Mouse (Mus musculus) left cerebral cortex, postnatal 25 days (tissue): ENCODE results near the gene Lamc3. TPM values are rescaled to one million over a fixed set of nuclear protein-coding genes. Genes with fewer than 3 reads are reported as not detected.

Experiments
- DNase-seq, 2 experiments: peaks; one replicate each; pipeline ENCODE4 v3.0.0; 2022; ENCODE audit warnings: low spot score in 2 of 2, mixed read lengths in 1 of 2
- intact Hi-C: fragments of 180-260 bp; cut with DNase I; formaldehyde crosslinking; loops from one replicate; pipeline ENCODE4 v1.15.1; 2025
- total RNA-seq, 2 experiments: library from RNA; stranded (reverse); gene quantifications; 2 replicates each; pipeline ENCODE4 v1.2.3; 2021

The Lamc3 gene
- total RNA-seq, 2 experiments from 2014 or later, result 7.6 to 8.7 TPM

DNA sequence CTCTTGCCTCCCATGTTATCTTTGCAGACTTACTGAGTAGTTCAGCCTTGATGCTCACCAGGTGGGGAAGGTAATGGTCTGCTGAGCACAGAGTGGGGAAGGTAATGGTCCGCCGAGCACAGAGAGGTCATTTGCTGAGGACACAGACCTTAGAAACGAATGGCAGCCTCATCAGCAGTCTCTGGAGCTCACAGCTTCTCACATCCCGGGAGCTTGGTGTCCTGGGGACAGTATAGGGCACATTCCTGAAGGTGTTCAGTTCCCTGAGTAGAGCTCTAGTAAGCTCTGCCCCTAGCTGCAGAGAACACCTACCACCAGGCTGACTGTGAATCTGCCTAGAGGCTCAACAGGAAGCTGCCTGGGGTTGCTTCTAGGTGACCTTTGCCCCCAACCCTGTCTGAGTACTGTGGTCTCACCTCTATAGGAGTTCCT, 74.7 kb downstream of the Lamc3 start:
- DNase-seq, result no peak
- intact Hi-C loops, result no loop called here

DNA sequence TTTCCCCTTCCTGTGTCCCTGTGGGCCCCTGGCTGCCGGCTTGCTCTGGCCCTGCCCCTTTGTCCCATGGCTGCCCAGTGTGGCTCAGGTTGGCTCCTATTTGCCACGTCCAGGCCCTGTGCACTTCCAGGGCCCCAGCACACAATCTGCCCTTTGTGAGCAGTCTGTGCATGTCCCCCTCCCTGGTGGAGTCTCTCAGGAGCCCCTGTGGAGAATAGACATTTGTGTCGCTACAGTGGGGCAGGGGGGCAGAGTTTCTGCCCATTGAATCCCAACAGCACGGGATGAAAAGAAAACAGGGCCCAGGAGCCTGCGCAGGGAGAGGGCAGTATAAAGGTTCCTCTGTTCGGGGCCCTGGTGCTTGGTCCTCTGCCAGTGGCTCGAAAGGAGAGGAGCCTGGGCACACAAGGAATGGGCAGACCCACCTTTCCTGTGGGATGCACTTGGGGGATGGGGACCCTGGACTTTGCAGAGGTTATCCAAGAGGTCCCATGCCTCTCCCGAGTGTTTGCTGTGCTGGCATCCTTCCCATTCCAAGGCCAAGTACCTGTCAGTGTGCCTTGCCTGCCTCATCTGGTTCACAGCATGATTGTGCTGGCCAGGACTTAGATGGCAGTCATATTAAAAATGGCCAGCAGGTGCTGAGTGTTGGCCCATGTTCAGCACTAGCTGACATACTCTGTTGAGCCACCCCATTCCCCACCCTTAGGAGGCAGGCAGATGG, 75.6 kb downstream of the Lamc3 start:
- intact Hi-C loops, result no loop called here
- DNase-seq, result peak; percentile 33 to 62

- intact Hi-C loops, result no loop called here
- no peak for DNase-seq
Observed at GRCm38 (mm10) chr2:31963491-31963890, 76.4 kb downstream of the Lamc3 start.

DNA sequence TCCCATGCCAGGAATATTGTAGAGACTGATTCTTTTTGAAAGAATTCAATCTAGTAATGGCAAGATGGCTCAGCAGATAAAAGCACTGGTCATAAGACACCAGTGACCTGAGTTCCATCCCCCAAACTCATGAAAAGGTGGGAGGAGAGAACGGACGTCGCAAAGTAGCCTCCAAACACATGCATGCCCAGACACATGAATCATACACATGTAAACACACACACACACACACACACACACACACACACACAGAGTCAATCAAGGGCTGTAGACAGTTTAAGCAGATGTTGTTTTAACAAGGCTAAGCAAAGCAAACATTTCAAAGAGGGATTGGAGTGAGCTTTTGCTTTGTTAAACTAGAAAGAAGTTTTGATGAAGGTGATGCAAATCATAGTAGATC, 77.1 kb downstream of the Lamc3 start:
- no peak for DNase-seq
- intact Hi-C loops, result no loop called here

DNA sequence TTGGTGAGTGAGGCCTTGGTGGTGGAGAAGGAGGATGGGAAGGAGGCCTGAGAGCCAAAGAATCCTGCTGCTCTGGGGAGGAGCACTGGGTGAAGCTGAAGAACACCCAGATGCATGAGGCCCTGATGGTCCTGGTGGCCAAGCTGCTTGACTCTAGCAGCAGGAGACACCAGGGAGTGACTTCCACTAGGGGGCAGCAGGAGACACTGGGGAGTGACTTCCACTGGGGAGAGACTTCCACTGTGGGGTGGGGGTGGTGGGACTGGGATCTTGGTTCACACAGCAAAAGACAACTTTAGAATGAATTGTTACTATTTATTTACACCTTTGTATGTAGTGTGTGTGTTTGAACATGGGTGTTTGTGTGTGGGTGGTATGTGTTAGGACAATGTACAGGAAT, 78.0 kb downstream of the Lamc3 start:
- intact Hi-C loops, result no loop called here
- no peak for DNase-seq

- intact Hi-C loops, result no loop called here
- DNase-seq, result no peak
Observed at GRCm38 (mm10) chr2:31966801-31967200, 79.7 kb downstream of the Lamc3 start.

DNA sequence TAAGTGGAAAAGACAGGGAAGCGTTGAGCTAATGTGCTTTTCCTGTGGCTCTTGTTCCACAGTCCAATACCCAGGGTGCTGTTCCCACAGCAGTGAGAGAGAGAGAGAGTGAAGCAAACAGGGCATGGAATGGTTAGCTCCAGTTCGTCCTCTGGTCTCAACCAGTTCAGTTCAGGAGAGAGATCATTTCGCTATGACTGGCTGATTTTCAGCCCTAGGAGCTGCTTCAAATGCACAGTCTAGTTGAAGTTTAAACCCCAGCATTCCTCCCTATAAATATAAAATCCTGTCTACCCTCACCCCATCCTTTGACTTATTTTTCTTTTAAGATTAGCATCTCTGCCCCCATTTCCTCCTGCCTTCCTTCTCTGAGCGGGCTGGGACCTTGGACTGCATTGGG, 85.5 kb downstream of the Lamc3 start:
- intact Hi-C loops, result loop anchor here (10.0 kb wide), 1 partner anchor 392 kb away; no protein-coding TSS in a partner anchor
- no peak for DNase-seq

- DNase-seq, result peak; percentile 100
- intact Hi-C loops, result loop anchor here (10.0 kb wide), 1 partner anchor 391 kb away; no protein-coding TSS in a partner anchor
Observed at GRCm38 (mm10) chr2:31974141-31974808, 87.2 kb downstream of the Lamc3 start, which contains the start of gene Nup214. Gene Nup214 (plus strand): TSS chr2:31974436.

DNA sequence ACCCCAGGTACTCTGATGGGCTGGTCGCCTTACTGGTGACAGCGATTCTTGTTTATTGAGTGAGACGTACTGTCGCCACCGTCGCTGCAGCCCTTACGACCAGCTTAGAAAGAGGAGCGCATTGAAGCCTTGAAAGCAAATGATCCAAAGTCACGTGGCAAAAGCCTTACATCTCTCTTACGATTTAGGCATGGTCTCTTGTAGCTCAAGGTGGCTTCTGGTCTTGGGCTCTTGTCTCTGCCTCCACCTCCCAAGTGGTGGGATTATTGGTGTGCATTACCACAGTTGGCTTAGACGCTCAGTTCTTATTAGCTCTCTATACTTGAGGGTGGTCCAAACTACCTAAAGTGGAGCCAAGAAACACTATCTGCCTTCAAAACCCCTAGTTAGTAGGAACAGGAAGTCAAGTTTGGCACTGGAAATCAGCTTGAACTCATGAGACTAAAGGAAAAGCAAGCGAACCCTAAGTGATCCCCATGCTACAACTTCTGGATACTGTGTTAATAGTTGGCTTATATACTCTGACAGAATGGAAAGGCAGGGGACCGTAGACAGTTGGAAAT, 87.8 kb downstream of the Lamc3 start:
- intact Hi-C loops, result loop anchor here (10.0 kb wide), 1 partner anchor 390 kb away; no protein-coding TSS in a partner anchor
- DNase-seq, result no peak

DNA sequence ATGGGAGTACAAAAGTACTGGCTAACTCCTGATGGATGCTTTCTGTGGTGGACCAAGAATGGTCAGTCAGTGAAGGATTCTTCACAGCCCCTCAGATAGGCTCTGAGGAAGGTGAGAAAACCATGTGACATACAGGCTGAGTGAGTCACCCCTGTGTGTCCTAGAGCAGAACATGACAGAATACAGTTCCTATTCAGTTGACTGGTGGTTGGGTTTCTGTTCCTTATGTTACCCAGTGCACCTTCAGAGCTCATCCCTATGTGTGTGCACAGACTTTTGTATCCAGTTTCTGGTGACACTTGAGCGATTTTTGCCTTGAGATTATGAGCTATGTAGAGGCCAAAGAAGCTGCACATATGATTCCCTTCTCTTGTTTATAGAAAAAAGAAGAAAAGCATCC, 100.7 kb downstream of the Lamc3 start:
- intact Hi-C loops, result no loop called here
- no peak for DNase-seq

GRCm38 (mm10) chr2:31990961-31991360, 103.9 kb downstream of the Lamc3 start:
- intact Hi-C loops, result no loop called here
- no peak for DNase-seq

DNA sequence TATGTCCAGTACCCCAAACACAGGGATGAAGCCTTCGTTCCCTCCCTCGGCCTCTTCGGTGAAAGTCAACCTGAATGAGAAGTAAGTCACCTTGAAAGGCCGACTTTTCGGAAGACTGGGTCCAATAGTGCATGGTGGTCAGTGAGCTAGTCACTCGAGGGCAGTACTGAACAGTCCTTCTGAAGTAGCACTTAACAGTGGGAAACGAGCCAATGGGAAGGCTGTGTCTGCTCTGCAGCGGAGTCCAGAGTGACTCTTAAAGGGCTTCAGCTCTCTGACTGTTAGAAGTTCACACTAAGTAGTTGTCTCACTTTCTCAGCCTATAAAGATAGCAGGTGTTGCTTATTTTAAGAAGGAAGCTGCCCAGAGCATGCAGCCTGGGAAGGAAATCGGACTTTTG, 107.8 kb downstream of the Lamc3 start:
- intact Hi-C loops, result no loop called here
- no peak for DNase-seq

GRCm38 (mm10) chr2:31996060-31996459, 109.0 kb downstream of the Lamc3 start:
- peak; percentile 69 to 92 for DNase-seq
- intact Hi-C loops, result no loop called here

Other genes with a start within 250 kb of the Lamc3 start
- gene Prdm12, start 247.3 kb upstream of the Lamc3 start, total RNA-seq, result under 1 TPM; 0.14 to 0.46 TPM
- gene Exosc2, start 216.6 kb upstream of the Lamc3 start, total RNA-seq, result 10 to 100 TPM; 22.0 to 22.5 TPM
- gene Abl1, start 198.9 kb upstream of the Lamc3 start, total RNA-seq, result 10 to 100 TPM; 35.5 to 43.7 TPM
- not detected for gene Qrfp, start 76.7 kb upstream of the Lamc3 start, total RNA-seq
- gene Fibcd1, start 41.3 kb upstream of the Lamc3 start, total RNA-seq, result 10 to 100 TPM in 1 of 2 experiments, 1 to 10 TPM in 1; 9.1 to 10.4 TPM
- gene Aif1l, start 62.8 kb downstream of the Lamc3 start, total RNA-seq, result 1 to 10 TPM; 2.6 to 2.9 TPM
- gene Nup214, start 87.1 kb downstream of the Lamc3 start, total RNA-seq, result 10 to 100 TPM; 47.7 to 61.0 TPM
- gene Fam78a, start 197.6 kb downstream of the Lamc3 start, total RNA-seq, result 1 to 10 TPM; 4.2 to 6.6 TPM
- gene Plpp7, start 208.2 kb downstream of the Lamc3 start, total RNA-seq, result 10 to 100 TPM; 27.6 to 28.0 TPM